Mouse (Mus musculus): ENCODE data around the gene Tmsb4x.

Gene Tmsb4x

DNA sequence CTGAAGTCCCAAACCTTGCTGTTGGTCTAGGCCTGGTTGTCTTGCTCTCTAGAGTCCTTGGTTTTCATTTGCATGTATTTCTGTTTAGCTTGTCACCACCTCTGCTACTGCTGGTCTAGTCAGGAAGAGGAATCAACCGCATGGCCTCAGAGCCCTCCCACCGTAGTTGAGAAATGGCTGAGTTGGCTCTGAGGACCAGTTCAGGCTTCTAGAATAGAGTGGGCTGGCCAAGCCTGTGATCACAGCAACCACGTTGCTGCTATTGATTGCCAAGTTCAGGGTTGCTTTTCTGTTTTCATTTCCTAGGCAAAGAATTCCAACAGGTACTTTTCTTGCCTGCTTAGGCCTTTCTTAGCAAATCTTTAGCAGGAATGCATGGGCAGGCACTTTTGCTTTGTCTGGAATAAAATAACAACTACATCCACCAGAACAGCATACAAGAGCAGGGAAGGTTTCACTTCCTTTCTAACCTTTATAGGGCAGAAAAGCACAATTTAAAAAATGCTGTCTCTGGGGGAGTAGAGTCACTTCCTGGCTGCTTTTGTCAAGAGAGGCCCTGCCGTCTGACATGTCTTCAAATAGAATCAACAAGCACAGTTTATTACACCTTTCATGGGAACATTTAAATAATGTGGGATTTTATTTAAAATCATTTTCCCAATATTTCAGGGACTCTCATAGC is 29.0 kb downstream of the Tmsb4x start:
- no peak for DNase-seq (ENCODE audit: low spot score in 2 of 2)

GRCm38 (mm10) chrX:167179549-167179948 is 29.6 kb downstream of the Tmsb4x start:
- DNase-seq (ENCODE audit: low spot score in 2 of 2): no peak

DNA sequence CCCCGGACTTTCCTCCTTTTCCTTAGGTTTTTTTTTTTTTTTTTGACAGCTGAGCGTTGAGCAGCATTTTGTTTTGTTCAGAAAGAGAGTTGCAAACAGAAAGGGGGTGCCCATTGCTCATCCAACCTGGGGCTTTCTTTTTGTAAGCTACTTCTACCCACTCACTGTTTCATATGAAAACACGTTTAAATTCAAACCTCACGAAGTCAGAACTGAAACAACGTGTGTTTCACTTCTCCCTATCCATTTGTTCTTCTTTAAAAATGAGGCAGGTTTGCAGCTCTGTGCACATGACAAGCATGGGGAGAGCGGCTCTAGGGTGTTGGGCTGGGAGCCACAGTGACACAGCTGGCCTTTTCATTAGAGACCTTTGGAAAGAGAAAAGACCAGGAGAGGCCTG is 33.8 kb downstream of the Tmsb4x start:
- no peak for DNase-seq (ENCODE audit: low spot score in 2 of 2)

DNA sequence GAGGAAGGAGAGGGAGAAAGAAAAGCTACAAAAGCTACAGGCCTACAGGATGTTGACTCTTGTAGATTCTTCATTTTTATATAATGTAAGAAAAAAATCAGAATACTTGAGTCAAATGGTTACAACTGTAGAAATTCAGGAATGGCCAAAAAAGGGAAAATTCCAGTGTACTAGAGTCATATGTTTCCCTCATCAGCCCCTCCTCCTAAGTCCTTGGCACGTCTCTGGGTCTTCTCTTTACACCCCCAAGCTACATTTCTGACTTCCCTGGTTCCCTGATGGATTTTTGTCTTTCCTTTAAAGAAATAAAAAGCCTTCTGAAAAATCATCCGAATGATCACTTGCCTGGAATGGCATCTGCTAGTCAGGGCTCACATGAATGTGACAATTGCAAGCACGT is 34.8 kb downstream of the Tmsb4x start:
- DNase-seq (ENCODE audit: low spot score in 2 of 2): no peak

- DNase-seq (ENCODE audit: low spot score in 2 of 2): peak in 1 of 2 experiments; percentile 25
Measured at GRCm38 (mm10) chrX:167172256-167172655, 36.9 kb downstream of the Tmsb4x start.

DNA sequence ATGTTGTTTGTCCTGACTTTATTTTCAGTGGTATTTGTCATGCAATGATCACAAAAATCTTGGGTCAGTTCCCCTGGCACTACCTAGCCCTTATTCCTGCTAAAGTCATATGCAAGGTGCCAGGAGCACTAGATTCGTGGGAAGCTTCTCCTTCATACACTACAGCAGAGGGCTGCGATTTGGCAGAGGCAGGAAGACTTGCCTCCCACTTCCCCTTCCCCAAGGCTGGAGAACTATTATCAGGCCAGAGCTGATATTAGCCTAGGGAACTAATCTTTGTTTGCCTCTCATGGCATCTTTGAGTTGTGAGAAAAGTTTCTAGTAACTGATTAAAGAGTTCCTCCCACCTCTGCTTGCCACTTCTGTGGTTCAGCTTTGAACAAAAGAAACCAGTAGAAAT is 37.8 kb downstream of the Tmsb4x start:
- no peak for DNase-seq (ENCODE audit: low spot score in 2 of 2)

DNA sequence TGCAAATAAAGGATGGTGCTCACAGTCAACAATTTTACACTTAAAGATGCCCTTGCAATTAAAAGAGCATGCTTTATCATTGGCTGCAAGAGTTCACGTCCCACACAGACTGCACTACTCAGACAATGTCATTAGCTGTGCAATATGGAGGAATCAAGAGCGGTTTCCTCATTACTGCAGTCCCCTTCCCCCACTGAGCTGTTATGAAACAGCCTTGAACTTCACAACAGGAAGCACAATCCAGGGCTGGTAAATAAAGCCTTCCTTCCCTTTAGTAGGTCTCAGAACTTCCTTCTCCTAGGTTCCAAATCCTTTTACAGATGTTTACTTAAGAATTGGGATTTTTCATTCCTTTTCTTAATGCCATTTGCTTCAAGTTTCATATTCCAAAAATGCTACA is 41.8 kb downstream of the Tmsb4x start:
- no peak for DNase-seq (ENCODE audit: low spot score in 2 of 2)

- DNase-seq (ENCODE audit: low spot score in 2 of 2): no peak
Measured at GRCm38 (mm10) chrX:167166051-167166450, 43.1 kb downstream of the Tmsb4x start.

DNA sequence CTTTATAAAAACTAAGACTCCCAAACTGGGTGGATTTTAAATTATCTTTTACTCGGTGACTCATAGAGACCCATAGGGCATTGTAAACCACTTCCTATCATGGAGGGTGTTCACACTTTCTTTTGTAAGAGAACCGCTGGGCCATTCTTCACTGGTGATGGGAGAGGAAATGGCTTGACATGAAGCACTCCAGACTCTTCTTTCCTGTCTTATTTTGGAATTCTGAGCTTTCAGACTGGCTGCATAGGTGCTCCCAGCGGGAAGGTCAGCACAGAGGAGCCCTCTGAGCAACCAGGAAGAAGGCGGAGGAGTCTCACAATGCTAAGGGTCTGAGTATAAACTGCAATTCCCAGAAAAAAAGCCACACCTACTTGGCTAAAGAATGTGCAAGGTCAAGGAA is 51.4 kb downstream of the Tmsb4x start:
- DNase-seq (ENCODE audit: low spot score in 2 of 2): no peak
